Mouse (Mus musculus): ENCODE results near the gene Sox30.
"Not testable (repeated sequence)": the region's sequence is repeated elsewhere in the genome, so short reads cannot be mapped to it uniquely, and the experiment has no call there.

The Sox30 gene

DNA sequence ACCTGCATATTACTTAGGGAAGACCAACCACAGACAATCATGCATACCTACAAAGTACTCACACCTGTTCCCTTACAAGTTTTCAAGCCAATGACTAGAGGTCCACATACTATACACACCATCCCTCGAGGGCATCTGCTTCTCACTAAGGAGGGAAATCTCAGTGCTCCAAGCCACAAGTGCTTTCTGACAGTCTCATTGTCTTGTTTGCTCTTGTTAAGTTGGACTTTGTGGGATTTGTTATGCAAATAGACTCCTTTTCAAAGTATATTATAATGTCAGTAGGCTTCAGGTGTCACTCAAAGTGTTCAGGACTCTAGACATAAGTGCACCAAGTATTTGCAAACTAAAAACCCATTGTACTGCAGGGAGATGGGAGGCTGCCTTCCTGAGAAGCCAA is 40.1 kb downstream of the Sox30 start:
- no peak for DNase-seq (ENCODE audit: low spot score in 2 of 2)

DNA sequence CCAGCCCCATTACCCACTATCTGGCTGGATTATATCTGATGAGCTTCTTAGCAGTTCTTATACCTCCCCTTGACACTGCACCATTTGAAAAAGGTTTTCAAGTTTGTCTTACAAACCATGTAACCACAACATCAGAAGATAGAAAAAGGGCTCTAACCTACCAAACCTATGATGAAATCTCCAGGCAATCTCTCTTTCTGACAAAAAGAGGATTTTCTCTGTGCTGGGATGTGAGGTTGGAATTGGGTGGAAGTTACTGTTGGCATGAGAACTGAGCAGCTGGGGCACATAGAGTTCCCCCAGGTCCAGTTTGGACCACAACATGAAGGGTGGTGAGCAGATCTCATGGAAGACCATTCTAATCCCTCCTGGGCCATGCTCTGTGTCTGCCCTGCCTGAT is 41.7 kb downstream of the Sox30 start:
- no peak for DNase-seq (ENCODE audit: low spot score in 2 of 2)

DNA sequence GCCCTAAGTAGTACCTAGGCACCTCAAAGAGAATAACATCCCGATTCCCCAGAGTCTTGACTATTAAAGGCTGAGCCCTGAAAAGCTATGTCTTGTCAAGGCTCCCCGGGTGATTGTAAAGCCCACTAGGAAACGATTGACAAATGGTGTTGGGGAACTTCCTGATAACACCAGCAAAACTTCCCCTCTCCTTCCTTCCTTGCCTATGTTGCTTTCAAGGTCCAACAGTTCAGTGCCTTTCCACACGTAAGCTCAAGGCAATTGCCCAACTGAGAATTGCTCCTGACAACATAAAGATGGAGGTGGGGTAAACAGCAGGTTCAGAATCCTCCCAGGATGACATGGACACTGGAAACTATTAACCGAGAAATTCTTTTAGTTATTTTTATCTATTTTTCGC is 42.9 kb downstream of the Sox30 start:
- peak in 1 of 2 experiments; percentile 8 for DNase-seq (ENCODE audit: low spot score in 2 of 2)

DNA sequence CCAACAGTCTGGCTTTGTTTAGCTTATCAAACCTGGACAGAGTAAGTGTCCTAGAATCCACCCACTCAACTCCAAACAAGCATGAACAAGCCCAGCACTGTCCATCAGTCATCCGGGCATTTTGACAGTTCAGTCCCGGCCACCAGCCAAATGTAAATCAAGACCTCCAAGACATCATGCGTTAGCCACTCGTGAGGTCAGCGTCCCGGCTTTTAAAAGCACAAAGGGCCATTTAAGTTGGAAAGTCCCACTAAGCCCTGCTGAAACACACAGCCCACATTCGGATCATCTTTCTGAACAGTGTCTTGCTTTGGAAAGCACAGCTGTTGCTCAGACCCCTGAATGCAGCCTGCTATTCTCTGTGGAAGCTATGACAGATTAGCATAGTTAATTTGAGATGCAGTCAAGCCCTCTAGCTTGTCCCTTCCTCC is 45.9 kb downstream of the Sox30 start:
- DNase-seq (ENCODE audit: low spot score in 2 of 2) = peak; percentile 18 to 45

- peak in 1 of 2 experiments; percentile 17 for DNase-seq (ENCODE audit: low spot score in 2 of 2)
These were observed 48.1 kb downstream of the Sox30 start for GRCm38 (mm10) chr11:46027952-46028814.

- peak; percentile 9 to 50 for DNase-seq (ENCODE audit: low spot score in 2 of 2)
These were observed 49.4 kb downstream of the Sox30 start for GRCm38 (mm10) chr11:46029485-46029884.

DNA sequence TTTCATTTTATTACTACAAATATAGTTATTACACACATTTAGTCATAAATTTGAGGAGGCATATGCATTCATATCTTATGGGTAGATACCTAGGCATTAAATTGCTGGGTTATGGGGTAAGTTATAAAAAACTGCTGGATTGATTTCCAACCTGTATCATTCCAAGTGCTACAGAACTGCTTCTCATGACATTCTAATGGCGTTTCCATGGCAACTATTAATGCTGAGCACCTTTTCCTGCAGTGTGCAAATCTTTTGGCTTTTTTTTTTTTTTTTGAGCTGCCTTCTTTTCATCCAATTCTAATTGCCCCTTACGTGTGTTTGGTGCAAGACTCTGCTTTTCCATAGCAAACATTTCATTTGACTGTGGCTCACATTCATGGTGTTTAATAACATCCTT is 49.9 kb downstream of the Sox30 start:
- DNase-seq (ENCODE audit: low spot score in 2 of 2) = no peak

- peak; percentile 5 to 20 for DNase-seq (ENCODE audit: low spot score in 2 of 2)
These were observed 51.4 kb downstream of the Sox30 start for GRCm38 (mm10) chr11:46031470-46031869.

GRCm38 (mm10) chr11:46032956-46033355 is 52.8 kb downstream of the Sox30 start:
- DNase-seq (ENCODE audit: low spot score in 2 of 2) = peak; percentile 4 to 36

- DNase-seq (ENCODE audit: low spot score in 2 of 2) = no peak
These were observed 56.3 kb downstream of the Sox30 start for GRCm38 (mm10) chr11:46036374-46036773.

- no peak for DNase-seq (ENCODE audit: low spot score in 2 of 2)
These were observed 58.8 kb downstream of the Sox30 start for GRCm38 (mm10) chr11:46038901-46039300.

- DNase-seq (ENCODE audit: low spot score in 2 of 2) = peak in 1 of 2 experiments; percentile 42
These were observed 59.2 kb downstream of the Sox30 start for GRCm38 (mm10) chr11:46039335-46039734.

DNA sequence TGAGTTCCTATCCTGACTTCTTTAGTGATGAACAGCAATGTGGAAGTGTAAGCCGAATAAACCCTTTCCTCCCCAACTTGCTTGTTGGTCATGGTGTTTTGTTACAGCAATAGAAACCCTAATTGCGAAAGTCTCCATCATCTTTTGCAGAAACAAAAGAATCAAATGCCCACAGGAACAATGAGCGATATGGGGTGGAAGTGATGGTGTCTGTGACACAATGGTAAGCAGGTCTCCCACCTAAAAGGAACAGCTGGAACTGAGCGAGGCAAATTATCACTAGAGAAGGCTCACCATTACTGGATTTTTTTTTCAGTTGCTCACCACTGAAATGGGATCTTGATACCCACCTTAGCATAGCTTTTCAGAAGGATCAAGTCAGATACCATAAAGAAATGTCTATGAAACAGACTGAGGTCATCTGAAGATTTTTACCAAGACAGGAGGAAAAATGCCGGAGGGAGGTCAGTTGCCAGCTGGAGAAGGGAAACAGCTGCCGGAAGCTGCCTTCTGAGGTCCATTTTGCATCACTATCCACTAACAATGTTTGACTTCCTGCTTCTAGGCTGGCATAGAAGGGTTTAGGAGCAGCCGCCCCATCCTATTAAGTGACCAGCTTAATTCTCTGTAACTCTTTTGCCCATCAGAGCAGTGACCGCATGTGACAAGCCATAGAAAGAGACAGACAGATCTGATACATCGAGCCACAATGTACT is 60.9 kb downstream of the Sox30 start:
- no peak for DNase-seq (ENCODE audit: low spot score in 2 of 2)

GRCm38 (mm10) chr11:46041607-46042267 is 61.6 kb downstream of the Sox30 start:
- no peak for DNase-seq (ENCODE audit: low spot score in 2 of 2)

DNA sequence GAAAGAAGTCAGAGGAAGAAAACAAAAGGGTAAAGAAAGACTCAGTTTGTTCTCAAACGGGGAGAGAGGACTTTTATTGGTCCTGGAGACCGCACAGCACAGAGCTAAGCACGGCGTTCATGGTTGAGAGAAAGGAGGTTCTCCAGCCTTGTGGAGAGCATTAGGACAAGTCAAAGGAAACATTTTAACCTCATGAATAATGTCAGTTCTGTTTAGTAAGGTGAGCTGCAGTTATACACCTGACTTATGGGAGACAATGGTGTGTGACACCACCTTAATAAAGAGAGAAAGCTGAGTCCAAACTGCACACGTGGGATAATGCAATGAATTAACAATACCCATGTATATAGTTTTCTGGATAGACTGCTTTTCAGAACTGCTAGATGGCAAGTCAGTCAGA is 64.7 kb downstream of the Sox30 start:
- DNase-seq (ENCODE audit: low spot score in 2 of 2) = no peak

- no peak for DNase-seq (ENCODE audit: low spot score in 2 of 2)
These were observed 67.2 kb downstream of the Sox30 start for GRCm38 (mm10) chr11:46047264-46047663.

DNA sequence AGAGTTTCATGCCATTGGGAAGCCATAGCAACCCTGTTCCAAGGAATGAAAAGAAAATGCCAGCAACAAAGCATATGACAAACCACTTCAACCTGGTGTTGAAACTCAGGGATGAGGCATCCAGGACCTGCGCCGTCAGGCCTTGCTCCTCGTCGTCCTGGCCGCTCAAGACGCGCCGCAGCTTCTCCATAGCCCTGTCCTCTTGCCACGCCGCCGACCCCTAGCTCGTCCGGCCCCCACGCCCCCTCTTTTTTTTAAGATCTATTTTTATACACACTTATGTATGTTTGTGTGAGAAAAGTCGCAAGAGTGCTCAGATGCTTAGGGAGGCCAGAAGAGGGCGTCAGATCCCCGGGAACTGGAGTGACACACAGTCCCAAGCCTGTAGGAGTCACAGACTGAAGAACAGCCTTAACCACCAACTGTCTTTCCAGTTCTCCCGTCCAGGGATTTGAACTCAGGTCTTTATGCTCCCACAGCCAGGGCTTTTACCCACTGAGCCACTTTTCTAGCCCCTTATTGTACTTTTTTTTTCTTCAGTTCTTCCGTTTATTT is 72.1 kb downstream of the Sox30 start, which contains the start of gene Gm12166:
Gm12166 (minus strand) TSS at position 217 of the 555 bp plus-strand sequence.
- not testable (repeated sequence) for DNase-seq (ENCODE audit: low spot score in 2 of 2)

GRCm38 (mm10) chr11:46053457-46053856 is 73.3 kb downstream of the Sox30 start:
- DNase-seq (ENCODE audit: low spot score in 2 of 2) = not testable (repeated sequence)

- no peak for DNase-seq (ENCODE audit: low spot score in 2 of 2)
These were observed 74.2 kb downstream of the Sox30 start for GRCm38 (mm10) chr11:46054311-46054710.

GRCm38 (mm10) chr11:46054911-46055895 is 75.1 kb downstream of the Sox30 start:
- no peak for DNase-seq (ENCODE audit: low spot score in 2 of 2)
